Mouse (Mus musculus): Measurements from ENCODE around the gene Gpd2. TPM values are rescaled to one million over a fixed set of nuclear protein-coding genes. Genes with fewer than 3 reads are reported as not detected.

Gpd2 gene
- total RNA-seq, 2 experiments from 2014 or later = 19.3 to 21.0 TPM

GRCm38 (mm10) chr2:57301539-57301938 is 64.1 kb downstream of the Gpd2 start:
- DNase-seq = peak; percentile 16

- DNase-seq = no peak
These were observed 66.8 kb downstream of the Gpd2 start for GRCm38 (mm10) chr2:57304212-57304611.

DNA sequence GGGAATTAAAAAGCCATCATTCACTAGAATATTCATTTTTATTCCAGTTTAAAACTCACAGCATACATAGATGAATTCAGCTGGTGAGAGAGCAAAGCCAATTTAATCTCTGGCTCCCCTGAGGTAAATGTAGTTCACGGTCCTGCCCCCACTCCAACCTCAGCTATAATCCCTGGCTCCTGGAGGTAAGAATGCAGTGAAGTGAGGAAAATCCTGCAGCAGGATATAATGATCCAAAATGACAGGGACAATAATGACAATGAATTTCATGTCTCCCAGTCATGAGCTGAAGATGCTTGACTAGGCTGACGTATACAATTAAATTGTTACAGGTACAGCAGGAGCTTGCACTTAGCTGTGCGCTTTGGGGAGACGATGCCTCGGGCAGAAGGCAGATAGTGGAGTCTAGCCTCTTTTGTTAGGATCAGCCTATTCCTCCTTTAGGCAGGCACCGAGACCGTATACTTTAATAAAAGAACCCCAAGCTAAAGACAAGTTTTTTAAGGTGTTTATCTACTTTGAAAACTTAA is 74.9 kb downstream of the Gpd2 start:
- no peak for DNase-seq

DNA sequence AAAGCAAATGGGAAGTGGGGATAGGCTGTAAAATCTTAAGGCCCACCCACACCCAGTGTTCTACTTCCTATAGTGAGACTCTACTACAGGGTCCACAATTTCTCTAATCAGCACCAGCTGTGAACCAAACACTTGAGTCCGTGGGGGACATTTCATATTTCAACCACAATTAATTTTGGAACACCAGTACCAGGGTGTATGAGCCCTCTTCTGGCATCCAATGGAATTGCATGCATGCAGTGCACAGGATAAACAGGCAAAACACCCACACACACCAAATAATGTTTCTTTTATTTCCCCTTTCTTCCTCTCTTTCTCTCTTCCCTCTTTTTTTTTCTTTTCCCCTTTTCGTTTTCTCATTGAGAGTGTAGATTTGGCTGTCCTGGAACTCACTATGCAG is 78.6 kb downstream of the Gpd2 start:
- DNase-seq = peak; percentile 58

DNA sequence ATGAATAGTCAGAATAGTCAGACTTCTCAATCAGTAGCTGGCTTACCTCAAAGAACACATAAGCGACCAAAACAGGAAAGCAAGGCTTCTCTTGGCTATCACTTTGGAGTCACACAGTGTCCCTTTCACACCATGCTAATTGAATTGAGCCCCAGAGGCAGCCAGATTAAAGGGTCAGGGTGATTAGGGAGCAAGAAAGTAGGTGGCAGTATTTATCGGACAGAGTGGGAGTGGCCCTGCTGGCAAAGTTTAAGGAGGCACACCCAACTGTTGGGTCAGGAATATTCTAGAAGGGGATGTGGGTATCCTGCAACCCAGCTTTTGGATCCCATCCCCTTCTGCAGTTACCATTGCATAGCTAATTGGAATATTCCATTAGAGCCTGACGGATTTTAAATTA is 80.9 kb downstream of the Gpd2 start:
- DNase-seq = no peak

DNA sequence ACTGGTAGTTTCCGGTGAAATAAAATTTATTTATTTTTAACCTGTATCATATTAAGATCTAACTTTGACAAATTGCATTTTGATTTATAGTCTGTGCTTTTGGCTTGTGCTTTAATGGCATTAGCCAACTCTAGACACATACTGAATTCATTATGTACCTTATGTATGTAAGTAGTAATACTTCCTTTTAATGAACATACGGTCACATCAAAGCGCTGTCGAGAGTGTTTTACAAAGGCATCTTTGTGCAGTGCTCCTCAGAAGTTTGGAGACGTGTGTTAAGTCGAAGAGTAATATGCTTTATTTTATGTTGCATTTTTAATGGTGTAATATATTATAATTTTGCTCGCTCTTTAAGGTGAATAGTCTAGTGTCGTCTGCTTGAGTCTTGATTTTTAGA is 88.7 kb downstream of the Gpd2 start:
- DNase-seq = no peak

DNA sequence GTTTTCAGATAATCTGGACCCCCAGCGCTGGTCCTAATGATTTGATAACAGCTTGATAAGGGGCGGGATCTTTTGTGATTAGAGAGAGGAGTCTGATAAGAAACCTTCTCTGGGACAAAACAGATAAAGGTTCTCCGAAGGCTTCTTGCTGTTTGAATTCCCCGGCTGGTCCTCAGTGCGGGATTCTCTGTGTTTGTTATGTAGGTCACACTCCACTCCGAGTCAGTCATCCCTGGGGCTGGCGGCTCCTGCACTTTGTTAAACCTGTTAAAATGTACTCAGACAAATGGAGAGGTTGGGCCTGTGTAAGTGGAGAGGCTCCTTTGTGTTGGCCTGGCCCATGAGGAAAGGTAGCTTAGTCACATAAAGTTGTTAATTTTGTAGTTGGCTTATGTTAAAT is 91.9 kb downstream of the Gpd2 start:
- no peak for DNase-seq

GRCm38 (mm10) chr2:57330812-57331211 is 93.4 kb downstream of the Gpd2 start:
- no peak for DNase-seq

DNA sequence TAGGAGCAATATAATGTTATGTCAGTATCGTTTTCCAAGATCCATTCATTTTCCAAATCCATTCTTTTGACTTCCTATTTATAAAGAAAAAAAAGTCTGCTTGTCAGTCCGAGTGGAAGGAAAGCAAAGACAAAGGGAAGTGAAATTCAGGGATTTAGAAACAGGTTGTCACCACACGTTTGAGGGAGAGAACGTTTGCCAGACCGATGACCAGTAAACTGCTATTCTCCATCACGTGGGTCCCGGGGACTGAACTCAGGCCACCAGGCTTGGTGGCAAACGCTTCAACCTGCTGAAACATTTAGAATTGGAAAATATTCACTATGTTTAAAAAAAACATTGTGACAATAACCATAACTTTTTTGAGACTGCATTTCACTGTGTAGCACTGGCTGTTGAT is 93.8 kb downstream of the Gpd2 start:
- DNase-seq = no peak

DNA sequence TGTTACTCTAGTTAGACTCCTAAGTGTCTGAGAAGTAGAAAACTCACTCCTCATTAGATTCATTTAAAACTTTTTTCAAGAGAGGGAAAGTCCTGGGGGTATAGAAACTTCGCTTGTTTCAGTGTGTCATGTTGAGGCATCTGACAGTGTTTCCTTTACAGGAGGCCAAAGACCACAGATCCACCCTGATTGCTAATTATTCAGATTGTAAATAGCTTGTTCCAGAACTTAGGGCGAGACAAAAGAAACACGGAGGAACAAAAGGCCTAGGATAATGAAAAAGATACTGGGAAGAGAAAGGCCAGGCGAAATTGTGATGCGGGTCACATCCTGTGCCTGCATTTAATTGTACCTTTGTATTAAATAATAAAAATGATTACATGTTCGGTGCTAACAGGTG is 96.0 kb downstream of the Gpd2 start:
- DNase-seq = no peak

GRCm38 (mm10) chr2:57335397-57335796 is 98.0 kb downstream of the Gpd2 start:
- no peak for DNase-seq

DNA sequence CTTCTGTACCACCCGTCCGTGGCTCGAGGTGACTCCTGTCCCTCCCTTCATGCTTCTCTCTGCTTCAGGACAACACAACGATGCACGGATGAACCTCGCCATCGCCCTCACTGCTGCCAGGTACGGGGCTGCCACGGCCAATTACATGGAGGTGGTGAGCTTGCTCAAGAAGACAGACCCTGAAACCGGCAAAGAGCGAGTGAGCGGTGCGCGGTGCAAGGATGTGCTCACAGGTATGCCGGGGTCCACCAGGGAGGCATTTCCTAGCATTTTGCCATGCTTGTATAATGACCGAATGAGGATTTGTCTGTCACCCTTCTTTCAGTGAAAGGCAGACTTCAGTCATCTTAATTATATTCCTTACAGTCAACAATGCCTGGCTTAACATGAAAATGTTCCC is 101.3 kb downstream of the Gpd2 start:
- DNase-seq = no peak

- no peak for DNase-seq
These were observed 105.5 kb downstream of the Gpd2 start for GRCm38 (mm10) chr2:57342910-57343309.

GRCm38 (mm10) chr2:57350615-57351014 is 113.2 kb downstream of the Gpd2 start:
- peak; percentile 24 for DNase-seq

DNA sequence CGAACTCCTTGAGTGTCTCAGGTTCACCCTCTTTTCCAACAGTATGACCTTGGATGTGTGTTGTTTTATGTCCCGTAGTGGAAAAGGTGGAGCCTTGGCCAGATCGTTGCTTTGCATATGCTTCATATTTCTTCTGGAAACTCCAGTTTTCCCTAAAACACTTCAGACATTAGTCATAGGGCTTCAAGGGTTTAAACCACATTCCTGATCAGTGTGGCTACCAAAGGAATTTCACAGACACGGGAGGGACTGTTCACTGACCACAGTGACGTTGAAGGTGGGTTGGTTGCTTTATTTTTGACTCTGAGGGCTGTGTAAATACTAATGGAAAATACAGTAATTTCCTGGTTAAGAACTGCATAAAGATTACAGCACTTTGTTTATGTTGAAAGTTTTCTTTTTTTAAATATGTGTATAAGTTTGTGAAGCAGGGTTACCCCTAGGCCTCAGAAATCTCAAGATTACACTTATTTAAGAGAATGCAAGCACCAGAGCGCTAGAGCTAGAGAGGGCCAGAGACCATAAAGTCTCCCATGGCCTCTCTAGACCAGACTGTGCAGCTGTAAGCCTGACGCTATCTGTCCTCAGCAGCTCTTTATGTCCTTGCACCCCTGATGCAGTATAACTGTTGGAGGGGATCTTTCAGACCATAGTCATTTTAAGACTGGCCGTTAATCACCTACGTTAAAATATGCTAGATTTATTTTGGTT is 116.4 kb downstream of the Gpd2 start:
- no peak for DNase-seq

DNA sequence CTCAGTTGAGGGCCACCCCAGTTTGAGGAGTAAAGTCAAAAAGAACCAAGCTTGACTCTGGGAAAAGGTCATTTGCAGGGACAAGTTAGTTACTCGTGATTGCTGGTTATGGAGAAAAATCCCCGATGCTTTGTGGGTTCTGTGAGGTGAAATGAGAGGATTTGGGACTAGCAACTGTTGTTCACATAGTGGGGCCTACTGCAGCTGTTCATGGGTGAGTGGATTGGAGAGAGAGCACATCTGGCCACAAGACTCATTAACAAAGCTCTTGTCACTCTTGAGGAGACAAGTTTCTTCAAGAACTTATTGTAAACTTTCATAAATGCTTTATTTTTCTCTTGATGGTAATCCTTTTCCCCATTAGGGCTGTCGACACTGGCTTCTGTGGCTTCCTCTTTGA is 117.4 kb downstream of the Gpd2 start:
- no peak for DNase-seq

DNA sequence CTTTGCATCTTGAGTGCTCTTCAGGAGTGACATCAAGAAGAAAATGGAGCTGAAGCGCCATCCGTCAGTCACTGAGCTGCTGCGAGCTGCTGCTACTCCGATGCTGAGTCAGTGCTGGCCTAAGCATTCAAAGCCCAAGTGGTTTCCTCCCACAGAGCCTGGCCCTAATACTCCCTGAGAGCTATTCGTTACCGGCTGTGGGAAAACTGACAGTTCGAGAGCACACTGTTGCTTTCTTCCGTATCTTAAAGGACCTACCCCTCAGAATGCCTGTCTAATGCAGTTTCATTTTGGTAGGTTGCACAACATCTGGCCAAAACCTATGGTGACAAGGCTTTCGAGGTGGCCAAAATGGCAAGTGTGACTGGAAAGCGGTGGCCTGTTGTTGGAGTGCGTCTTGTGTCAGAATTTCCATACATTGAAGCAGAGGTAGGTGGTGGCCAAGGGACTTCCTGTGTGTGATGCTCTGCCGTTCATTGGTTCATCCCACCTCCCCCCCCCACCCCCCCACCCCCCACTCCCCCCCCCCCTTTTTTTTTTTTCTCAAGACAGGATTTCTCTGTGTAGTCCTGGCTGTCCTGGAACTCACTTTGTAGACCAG is 118.9 kb downstream of the Gpd2 start:
- DNase-seq = no peak

DNA sequence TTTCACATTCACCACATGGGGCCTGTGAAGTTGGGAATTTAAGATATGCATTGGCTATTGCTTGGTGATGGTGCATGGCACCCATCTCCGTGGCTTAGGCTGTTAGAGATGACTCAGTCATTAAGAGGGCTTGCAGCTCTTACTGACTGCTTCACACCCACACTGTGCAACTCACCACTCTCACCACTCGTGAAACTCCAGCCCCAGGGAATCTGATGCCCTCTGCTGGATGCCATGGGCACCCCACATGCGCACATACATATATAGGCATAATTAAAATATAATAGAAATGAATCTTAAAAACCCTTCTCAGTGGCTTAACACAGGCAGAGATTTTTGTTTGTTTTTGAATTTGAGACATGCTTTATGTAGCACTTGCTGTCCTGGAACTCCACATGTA is 125.1 kb downstream of the Gpd2 start:
- DNase-seq = no peak

GRCm38 (mm10) chr2:57374647-57375046 is 137.2 kb downstream of the Gpd2 start:
- peak; percentile 7 for DNase-seq

- DNase-seq = no peak
These were observed 137.9 kb downstream of the Gpd2 start for GRCm38 (mm10) chr2:57375138-57375837.

DNA sequence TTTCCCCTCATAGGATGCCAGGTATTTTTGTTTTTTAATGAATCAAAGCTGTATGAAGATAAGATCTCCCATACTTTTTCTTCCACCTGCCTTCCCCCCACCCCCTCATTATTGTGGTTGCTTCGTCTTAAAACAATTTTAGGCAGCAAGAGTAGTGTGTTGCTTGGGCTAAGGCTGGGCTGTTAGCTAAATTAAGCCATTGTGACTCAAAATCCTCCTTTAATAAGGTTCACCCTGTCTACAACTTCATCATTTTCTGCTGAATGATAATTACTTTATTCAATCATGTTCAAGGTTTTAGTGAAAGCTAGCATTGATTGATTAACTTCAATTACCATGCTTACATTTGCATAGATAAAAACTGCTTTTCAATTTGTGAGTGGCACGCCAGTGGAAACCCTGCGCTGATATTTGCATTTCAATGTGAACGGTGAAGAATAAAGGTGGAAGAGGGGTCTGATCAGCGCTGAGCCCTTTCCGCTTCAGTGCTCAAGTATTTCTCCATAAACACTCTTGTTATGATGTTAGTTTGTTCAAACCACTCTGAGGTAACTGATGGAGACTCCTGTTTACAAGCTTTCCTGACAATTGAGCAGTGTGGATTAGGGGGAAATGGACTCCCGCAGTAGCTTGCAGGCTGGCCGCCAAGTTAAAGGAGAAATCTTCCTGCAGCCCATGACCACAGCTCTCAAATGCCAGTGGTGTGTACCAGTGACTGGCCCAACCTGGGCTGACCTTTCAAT is 140.9 kb downstream of the Gpd2 start:
- no peak for DNase-seq

- no peak for DNase-seq
These were observed 147.2 kb downstream of the Gpd2 start for GRCm38 (mm10) chr2:57384625-57385024.

- DNase-seq = no peak
These were observed 150.4 kb downstream of the Gpd2 start for GRCm38 (mm10) chr2:57387816-57388215.
